Mouse (Mus musculus): ENCODE data around the gene Mindy1.

Mindy1 gene

GRCm38 (mm10) chr3:95294316-95294715 lies 13.2 kb downstream of the Mindy1 start:
- DNase-seq (ENCODE audit: low spot score) = no peak

DNA sequence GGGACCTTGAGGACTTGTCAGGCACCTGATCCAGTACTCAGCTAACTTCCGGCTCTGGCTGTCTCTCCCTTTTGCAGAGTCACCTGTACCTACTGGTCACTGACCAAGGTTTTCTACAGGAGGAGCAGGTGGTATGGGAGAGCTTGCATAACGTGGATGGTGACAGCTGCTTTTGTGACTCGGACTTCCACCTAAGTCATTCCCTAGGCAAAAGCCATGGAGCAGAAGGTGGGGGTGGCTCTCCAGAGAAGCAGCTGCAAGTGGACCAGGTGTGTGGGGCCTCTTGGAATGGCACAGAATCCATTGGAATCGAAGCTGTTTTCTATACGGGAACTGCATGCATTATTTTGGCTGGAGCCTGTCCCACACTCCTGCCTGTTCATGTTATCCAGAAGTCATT lies 13.6 kb downstream of the Mindy1 start:
- DNase-seq (ENCODE audit: low spot score) = no peak

DNA sequence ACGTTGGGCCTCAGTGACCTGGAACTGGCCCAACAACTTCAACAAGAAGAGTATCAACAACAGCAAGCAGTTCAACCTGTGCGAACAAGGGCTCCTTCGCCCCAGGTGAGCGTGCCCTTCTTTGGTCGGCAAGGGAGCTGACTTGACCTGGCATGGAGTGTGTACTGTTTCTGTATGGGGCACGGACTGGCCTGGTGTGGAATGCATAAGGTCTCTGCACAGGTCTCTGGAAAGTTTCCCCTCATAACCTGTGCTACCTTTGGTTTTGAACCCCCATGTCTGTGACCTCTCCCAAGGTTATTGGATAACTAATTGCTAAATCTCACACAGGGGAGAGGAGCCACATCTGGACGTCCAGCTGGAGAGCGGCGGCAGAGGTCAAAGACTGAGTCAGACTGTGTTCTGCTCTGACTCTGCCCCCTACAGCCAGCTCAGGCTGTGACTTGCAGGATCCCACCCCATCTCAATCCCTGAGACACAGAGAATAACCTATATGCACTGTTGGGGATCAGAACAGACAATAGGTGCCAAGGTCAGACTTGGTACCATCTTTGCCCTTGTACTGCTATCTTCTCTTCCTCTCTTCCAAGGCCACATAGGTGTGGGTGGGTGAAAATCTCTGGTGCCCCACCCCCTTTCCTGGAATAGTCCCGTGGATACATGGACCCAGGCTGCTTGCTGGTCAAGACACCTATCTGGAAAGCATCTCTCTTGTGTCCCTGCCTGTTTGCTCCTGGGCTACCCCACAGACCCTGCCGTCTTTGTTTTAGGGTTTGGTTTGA lies 14.4 kb downstream of the Mindy1 start:
- no peak for DNase-seq (ENCODE audit: low spot score)

DNA sequence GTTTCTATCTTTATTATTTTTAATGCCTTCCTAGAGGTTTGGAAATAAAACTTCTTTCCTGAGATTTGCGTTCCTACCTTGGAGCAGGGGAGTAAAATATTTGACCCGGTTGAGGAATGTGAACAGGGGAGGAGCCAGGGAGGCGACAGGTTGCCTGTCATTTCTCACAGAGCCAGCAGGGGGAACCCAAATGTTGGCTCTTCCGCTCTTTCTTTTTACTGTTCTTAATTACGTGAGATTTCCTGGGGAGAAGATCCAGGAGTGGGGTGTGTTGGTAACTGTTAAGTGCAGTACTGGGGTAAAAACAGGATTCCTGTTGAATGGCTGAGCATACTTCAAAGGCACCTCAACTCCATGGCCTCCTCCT lies 14.9 kb downstream of the Mindy1 start:
- DNase-seq (ENCODE audit: low spot score) = peak; percentile 69

DNA sequence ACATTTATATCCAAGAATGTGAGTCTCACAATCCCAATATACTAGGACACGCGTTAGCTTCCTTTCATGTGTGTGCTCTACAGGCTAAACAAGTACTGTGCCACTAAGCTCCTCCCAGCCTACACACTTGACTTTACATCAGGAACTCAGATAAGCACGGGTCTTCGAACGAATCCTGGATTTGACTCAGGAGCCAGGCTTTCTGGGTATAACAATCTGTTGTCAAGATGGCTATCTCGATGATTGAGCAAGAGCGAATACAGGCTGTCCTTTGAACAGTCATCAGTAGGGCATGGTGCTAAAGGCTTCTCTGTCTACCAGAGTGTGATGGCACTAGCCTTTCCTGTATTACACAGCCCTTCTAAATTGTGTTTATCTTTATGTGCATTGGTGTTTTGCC lies 16.9 kb downstream of the Mindy1 start:
- peak; percentile 51 for DNase-seq (ENCODE audit: low spot score)

DNA sequence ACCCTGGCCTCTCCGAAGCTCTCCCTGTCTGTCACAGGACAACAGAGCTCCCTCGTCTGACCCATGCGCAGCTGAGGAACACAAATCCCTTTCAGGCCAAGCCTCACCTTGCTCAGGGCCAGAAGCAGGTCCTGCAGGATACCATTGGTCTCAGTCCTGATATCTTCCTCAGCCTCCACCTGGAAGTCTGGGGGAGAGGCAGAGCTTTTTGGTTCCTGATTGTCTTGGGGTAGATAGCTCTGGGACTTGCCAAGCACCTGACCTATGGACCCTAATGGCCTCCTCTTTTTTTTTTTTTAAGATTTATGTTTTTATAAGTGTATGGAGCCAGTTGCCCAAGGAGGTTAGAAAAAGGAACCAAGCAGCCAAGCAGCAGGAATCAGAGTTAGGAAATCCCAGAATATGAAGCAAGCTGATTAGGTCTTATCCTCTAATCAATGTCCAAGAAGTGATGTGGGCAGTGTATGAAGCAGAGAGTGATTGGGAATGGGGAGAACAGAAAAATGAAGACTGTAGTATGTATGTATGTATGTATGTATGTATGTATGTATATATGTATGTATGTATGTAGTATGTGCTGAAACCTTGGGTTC lies 20.2 kb downstream of the Mindy1 start:
- DNase-seq (ENCODE audit: low spot score) = no peak

DNA sequence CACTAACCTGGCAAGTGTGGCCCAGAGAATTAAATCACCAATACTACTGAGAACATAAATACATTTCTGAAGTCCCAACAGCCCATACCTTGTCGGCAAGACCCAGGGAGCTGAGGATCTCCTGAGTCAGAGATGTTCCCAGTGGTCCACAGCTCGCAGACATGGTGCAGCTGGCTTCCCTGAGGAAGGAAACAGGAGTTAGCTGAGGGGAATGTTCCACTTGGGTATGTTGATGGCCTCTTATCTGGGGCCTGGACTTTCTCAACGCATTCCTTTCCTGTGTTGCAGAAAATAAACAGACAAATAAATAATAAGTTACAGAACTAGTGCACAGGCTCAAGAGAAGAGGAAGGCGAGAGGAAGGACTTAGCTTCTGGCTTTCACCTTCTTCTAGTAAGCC lies 25.1 kb downstream of the Mindy1 start:
- DNase-seq (ENCODE audit: low spot score) = no peak

DNA sequence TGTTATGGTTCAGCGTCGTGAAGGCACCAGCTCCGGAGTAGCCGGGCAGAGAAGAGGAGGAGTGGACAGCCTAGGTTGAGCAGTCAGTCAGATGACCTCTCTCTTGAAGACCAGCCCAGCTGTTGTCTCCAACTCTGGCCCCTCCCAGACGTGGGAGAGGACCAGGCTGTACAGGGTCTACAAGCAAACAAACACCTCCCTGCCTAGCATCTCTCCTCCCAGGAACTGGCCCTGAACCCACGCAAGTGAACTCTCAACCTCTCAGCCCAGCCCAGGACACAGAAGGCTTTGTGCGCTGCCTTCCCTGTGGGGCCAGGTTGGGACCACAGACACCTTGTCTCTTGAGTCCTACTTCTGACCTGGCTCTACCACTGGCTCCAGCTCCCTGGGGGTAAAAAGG lies 26.0 kb downstream of the Mindy1 start, which contains the start of gene Anxa9:
Gene Anxa9, minus strand, starts transcription at position 77 of the 400 bp plus-strand sequence.
- no peak for DNase-seq (ENCODE audit: low spot score)

DNA sequence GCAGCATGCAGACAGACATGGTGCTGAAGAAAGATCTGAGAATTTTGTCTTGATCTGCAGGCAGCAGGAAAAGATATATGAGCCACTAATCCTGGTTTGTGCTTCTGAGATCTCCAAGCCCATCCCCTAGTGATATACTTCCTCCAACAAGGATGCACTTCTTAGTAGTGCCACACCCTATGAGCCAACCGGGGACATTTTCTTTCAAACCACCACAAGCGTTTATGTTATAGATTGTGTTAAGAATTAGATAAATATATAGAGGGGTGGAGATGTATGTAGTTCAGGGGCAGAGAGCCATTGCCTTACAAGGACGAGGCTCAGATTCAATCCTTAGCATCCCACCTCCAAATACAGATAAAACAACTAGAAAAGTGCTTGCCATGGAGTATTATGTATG lies 29.4 kb downstream of the Mindy1 start:
- no peak for DNase-seq (ENCODE audit: low spot score)

DNA sequence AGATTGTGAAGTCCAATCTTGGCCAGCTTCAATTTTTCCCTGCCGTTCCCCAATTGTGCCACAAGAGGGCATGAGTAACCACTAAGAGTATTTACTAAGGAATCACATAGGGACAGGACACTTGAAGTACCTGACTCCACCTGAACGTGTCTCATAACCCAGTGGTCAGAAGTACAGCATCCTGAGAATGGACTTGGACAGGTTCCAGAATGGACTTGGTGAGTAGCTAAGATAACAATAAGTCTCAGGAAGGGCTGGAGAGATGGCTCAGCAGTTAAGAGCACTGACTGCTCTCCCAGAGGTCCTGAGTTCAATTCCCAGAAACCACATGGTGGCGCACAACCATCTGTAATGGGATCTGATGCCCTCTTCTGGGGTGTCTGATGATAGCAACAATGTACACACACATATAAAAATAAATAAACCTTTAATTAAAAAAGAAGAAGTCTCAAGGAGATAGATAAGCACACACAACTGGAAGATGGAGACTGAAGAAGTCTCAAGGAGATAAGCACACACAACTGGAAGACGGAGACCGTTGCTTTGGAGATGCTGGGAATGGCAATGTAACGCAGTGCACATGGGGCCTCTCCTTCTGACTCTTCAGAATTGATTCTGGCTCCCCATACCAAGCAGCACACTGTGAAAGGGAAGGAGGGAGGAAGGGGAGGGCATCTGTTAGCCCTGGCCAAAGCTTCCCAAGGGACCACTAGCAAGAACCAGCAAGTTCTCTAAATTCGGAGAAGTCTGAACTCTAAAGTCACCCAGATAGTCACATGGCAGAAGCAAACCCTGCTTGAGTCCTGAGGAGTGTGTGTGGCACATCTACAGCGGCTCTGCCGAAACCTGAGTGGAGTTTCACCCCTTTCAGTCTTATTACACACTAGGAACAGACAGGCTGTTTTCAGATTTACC lies 30.1 kb downstream of the Mindy1 start:
- peak; percentile 82 for DNase-seq (ENCODE audit: low spot score)

DNA sequence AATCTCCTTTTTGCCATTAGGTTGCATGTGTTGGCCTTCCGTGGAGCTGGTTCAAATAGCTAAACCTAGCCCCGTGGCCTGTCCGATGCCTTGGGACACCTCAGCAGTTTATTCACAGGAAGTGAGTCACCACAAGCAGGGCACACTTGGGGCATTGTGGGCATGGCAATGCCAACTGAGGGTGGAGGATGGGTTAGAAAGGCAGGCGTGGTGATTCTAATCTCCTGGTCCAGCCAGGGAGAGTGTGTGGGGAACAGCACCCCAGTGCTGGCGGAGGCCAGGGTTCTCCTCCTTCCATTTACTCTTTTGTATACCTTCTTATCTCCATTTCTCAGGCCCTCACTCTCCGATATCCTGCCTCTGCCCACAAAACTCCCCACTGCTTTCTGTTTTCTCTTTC lies 31.5 kb downstream of the Mindy1 start:
- DNase-seq (ENCODE audit: low spot score) = peak; percentile 63

DNA sequence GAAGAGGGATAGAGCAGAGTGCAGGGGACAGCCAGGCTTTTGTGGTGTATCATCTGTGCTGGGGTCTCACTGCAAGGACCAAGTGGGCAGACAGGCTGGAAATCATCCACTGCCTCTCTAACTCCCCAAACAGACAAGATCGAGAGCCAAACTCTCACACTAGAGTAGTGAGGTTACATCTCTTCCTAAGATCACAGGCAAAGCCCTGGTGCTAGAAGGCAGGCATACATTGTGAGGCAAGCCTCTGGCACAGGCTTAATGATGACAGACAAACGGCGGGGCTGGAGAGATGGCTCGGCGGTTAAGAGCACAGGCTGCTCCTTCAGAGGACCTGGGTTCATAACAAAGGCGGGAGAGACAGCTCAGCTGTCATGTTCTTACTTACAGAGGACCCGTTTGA lies 32.3 kb downstream of the Mindy1 start:
- no peak for DNase-seq (ENCODE audit: low spot score)

GRCm38 (mm10) chr3:95314075-95314474 lies 32.9 kb downstream of the Mindy1 start:
- DNase-seq (ENCODE audit: low spot score) = no peak

GRCm38 (mm10) chr3:95314486-95315093 lies 33.4 kb downstream of the Mindy1 start, which contains the start of gene Cers2:
Gene Cers2 (plus strand): TSS chr3:95314791.
- peak; percentile 51 for DNase-seq (ENCODE audit: low spot score)

GRCm38 (mm10) chr3:95315094-95315843 lies 34.1 kb downstream of the Mindy1 start:
- DNase-seq (ENCODE audit: low spot score) = peak; percentile 86

DNA sequence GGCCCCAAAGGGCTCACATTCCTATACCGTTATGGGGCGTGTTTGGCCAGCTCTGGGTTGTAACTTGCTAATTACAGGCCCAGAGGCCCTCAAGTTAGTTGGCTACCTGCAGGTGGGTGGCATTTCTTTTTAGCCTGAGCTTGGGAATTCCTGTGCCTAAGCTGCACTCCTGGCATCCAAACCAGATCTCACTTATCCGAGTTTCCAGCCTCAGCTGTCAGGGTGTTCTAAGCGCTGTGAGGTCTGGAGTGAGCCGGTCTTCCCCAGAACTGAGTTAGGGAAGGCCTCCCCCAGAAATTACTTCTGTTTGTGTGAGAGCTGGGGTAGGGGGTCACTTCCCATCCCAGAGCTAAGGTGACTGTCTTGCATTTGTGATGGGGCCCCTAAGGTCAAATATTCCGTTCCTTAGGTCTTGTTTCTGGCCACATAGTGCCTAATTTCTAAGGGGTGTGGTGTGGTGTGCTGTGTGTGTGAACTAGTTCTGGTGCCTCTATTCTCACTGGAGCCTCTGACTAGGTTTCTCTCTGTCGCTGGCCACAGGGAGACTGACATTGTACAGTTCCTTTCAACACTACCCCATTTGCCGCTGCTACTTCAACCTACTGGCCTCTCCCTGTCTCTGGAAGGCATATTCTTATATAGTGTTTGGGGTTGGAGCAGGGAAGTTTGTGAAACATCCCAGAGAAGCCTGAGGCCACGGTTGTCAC lies 34.9 kb downstream of the Mindy1 start:
- peak; percentile 73 for DNase-seq (ENCODE audit: low spot score)

- DNase-seq (ENCODE audit: low spot score) = peak; percentile 69
Measured at GRCm38 (mm10) chr3:95317414-95318080, 36.4 kb downstream of the Mindy1 start.

- peak; percentile 74 for DNase-seq (ENCODE audit: low spot score)
Measured at GRCm38 (mm10) chr3:95318548-95318947, 37.4 kb downstream of the Mindy1 start.

GRCm38 (mm10) chr3:95319110-95319509 lies 38.0 kb downstream of the Mindy1 start:
- DNase-seq (ENCODE audit: low spot score) = no peak

All from adipocyte (in vitro differentiated cells).